Mouse (Mus musculus) lung, embryonic 15.5 days (tissue): ENCODE data around the gene E2f4. TPM values are rescaled to one million over a fixed set of nuclear protein-coding genes. Genes with fewer than 3 reads are reported as not detected.
A peak's percentile ranks its signal among the peaks of the same experiment; 100 is the strongest.
"Not testable (repeated sequence)": the region's sequence is repeated elsewhere in the genome, so short reads cannot be mapped to it uniquely, and the experiment has no call there.

Source experiments
- ATAC-seq: fragments of 200-750 bp; cut with Nextera tagmentation; 2 replicates; pipeline ENCODE4 v1.8.0; 2017; ENCODE audit warnings: moderate number of reproducible peaks, borderline replicate concordance; ENCODE audit not compliant: low FRiP score, low TSS enrichment; ENCODE audit errors: extremely low read depth
- H3K27ac ChIP-seq: fragments of 300-500 bp; sonication (generic); 2 replicates; pipeline ENCODE4 v1.5.1; 2015; ENCODE audit warnings: moderate library complexity, mild to moderate bottlenecking, inconsistent platforms
- H3K27me3 ChIP-seq: fragments of 300-500 bp; sonication (generic); 2 replicates; pipeline ENCODE4 v1.6.1; 2015; ENCODE audit warnings: inconsistent platforms
- H3K36me3 ChIP-seq: fragments of 300-500 bp; sonication (generic); 2 replicates; pipeline ENCODE4 v1.6.1; 2015; ENCODE audit warnings: inconsistent platforms
- H3K4me1 ChIP-seq: fragments of 300-500 bp; sonication (generic); 2 replicates; pipeline ENCODE4 v1.6.1; 2015; ENCODE audit warnings: inconsistent platforms
- H3K4me2 ChIP-seq: fragments of 300-500 bp; sonication (generic); 2 replicates; pipeline ENCODE4 v1.6.1; 2015; ENCODE audit warnings: inconsistent platforms, mild to moderate bottlenecking, moderate library complexity
- H3K4me3 ChIP-seq: fragments of 300-500 bp; sonication (generic); 2 replicates; pipeline ENCODE4 v1.5.1; 2015; ENCODE audit warnings: mild to moderate bottlenecking, inconsistent platforms
- H3K9ac ChIP-seq: fragments of 300-500 bp; sonication (generic); 2 replicates; pipeline ENCODE4 v1.6.1; 2015; ENCODE audit warnings: inconsistent platforms
- H3K9me3 ChIP-seq: fragments of 300-500 bp; sonication (generic); 2 replicates; pipeline ENCODE4 v1.6.1; 2016; ENCODE audit warnings: inconsistent platforms
- WGBS: fragments of 180-500 bp; shearing (Covaris S2); methylation state at CpG from one replicate; pipeline ENCODE4 v1.1.7; 2015; 5-methylcytosine and 5-hydroxymethylcytosine counted together
- polyA plus RNA-seq: library from polyadenylated mRNA; unstranded; fragments of >200 nt; fragmentation: Nextera tagmentation; extraction: Ambion mirVana; gene quantifications from 2 replicates; pipeline ENCODE4 v1.2.1, GENCODE M21; 2015

Gene E2f4
- polyA plus RNA-seq, 1 experiment from 2014 or later, result 76.4 TPM

- ATAC-seq, result peak; percentile 91
- no peaks in the 10 kb centered on the region for H3K9me3 ChIP-seq
- peaks cover 34% of the 10 kb centered on the region for H3K4me1 ChIP-seq
- peak overlapping the region; percentile 50 for H3K9ac ChIP-seq
- peaks cover 12% of the 10 kb centered on the region for H3K27me3 ChIP-seq
- H3K36me3 ChIP-seq, result no peaks in the 10 kb centered on the region
- peak overlapping the region; percentile 65 for H3K27ac ChIP-seq
- H3K4me2 ChIP-seq, result peak overlapping the region; percentile 88
- peak overlapping the region; percentile 56 for H3K4me3 ChIP-seq
- WGBS, result under 1% methylated on average over 53 of the region's 53 CpGs
Measured at GRCm38 (mm10) chr8:105288958-105289732, 8.3 kb upstream of the E2f4 start.

DNA sequence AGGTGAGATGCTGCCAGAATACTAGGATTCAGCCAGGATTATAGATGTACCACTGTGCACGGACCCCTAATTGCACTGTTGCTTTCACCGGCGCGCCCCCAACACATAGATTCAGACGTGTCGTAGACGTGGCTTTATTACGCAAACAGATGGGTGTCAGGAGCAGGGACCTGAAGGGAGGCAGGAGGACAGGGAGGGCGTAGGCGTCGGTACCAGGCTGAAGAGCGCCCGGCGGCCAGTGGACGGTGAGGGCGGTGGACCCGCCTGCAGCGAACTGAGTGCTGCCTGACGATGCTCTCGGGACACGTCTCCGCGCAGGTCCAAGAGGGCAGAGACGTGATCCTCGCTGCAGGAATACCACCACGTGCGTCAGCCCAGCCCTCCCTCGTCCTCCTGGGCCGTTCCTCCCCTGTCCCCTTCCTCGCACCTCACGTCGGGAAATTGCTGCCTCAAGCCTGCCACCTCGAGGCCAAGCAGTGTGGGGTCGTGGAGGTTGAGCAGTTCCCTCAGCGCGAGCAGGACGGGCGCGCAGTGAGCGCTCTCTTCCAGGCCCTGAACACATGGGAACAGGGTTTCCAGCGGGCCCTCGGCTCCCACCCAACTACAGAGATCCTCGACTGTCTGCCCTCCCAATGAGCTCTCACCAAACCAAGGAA lies 7.5 kb upstream of the E2f4 start, which contains the start of gene 4931428F04Rik:
TSS of gene 4931428F04Rik (minus strand) at position 60 of the 656 bp plus-strand sequence.
- H3K36me3 ChIP-seq, result no peaks in the 10 kb centered on the region
- H3K4me2 ChIP-seq, result peak within 1 kb of the TSS; percentile 88
- H3K4me3 ChIP-seq, result peak within 1 kb of the TSS; percentile 56
- peak; percentile 31 for ATAC-seq
- peak within 1 kb of the TSS; percentile 65 for H3K27ac ChIP-seq
- 3% methylated on average over 43 of the region's 43 CpGs for WGBS
- no peaks in the 10 kb centered on the region for H3K9me3 ChIP-seq
- peaks cover 12% of the 10 kb centered on the region for H3K27me3 ChIP-seq
- H3K9ac ChIP-seq, result peak within 1 kb of the TSS; percentile 50
- peaks cover 34% of the 10 kb centered on the region for H3K4me1 ChIP-seq

DNA sequence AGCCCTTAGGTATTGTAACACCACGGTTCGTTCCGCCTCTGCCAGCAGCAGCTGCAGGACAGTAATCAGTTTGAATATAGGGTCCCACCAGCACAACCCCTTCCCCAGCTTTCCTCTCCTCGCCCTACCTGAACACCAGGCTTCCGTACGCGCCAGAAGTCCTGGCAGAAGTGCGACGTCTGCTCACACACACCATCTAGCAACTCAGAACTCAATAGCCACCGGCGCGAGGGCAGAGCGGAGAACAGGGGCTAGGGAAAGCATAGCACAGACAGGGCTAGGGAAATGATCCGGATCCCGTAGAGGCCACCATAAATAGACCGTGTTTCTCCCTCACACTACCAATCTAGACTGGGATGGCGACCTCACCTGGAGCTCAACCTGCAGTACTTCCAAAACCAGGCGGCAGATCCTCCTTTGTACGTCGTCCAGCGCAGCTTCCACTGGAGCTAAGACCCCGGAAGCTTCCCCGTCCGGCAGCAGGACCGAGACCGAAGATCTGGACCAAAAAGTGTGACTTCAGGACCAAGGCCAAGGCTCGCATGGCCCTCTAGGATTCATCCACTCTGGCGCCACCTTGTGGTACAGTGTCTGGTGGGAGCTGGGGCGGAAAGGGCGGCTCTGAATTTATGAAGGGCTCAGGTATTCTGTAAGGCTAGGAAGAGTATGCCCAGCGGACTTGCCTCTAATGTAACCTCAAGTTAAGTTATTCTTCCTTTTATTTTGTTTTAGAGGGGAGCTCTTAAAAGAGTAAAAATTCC lies 6.7 kb upstream of the E2f4 start:
- peak overlapping the region; percentile 56 for H3K4me3 ChIP-seq
- no peaks in the 10 kb centered on the region for H3K36me3 ChIP-seq
- H3K27me3 ChIP-seq, result peaks cover 12% of the 10 kb centered on the region
- H3K27ac ChIP-seq, result no peak overlapping the region
- H3K9ac ChIP-seq, result no peak overlapping the region
- 7% methylated on average over 31 of the region's 31 CpGs for WGBS
- ATAC-seq, result no peak
- H3K4me1 ChIP-seq, result peaks cover 32% of the 10 kb centered on the region
- peak overlapping the region; percentile 88 for H3K4me2 ChIP-seq
- no peaks in the 10 kb centered on the region for H3K9me3 ChIP-seq

GRCm38 (mm10) chr8:105291364-105291763 lies 6.1 kb upstream of the E2f4 start:
- not testable (repeated sequence) for ATAC-seq, H3K36me3 ChIP-seq, H3K4me3 ChIP-seq, H3K9ac ChIP-seq, H3K9me3 ChIP-seq, H3K27ac ChIP-seq, H3K4me2 ChIP-seq
- Histone ChIP-seq H3K27me3 (peaks cover 12% of the 10 kb centered on the region), H3K4me1 (peaks cover 34% of the 10 kb centered on the region)
- WGBS, result 80% methylated on average over 8 of the region's 8 CpGs

- H3K4me2 ChIP-seq, ATAC-seq, H3K9ac ChIP-seq, H3K9me3 ChIP-seq, H3K4me3 ChIP-seq, H3K36me3 ChIP-seq, H3K27ac ChIP-seq: not testable (repeated sequence)
- H3K4me1 ChIP-seq, result peaks cover 39% of the 10 kb centered on the region
- WGBS, result 58% methylated on average over 3 of the region's 3 CpGs
- peaks cover 12% of the 10 kb centered on the region for H3K27me3 ChIP-seq
Measured at GRCm38 (mm10) chr8:105291802-105292201, 5.7 kb upstream of the E2f4 start.

DNA sequence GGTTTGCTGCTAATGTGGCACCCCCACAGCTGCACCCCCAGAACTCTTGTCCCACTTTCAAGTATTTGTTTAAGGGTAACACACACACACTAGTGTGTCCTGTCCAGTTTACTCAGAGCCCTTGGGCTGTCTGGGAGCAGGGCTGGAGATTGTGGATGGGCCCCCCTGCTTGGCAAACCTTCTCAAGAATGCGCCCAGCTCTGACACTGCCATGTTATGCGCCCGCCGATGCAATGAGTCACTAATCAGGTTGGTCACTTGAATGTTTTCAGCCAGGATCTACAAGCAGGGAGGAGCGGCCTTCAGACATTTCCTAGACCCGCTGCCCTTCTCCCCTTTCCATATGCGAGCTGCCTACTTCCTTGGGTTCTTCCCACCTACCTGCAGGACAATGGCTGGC lies 5.0 kb upstream of the E2f4 start:
- Histone ChIP-seq H3K4me2 (no peak overlapping the region), H3K27me3 (peaks cover 12% of the 10 kb centered on the region), H3K36me3 (no peaks in the 10 kb centered on the region), H3K9me3 (no peaks in the 10 kb centered on the region), H3K4me1 (peaks cover 44% of the 10 kb centered on the region), H3K4me3 (no peak overlapping the region), H3K9ac (no peak overlapping the region), H3K27ac (no peak overlapping the region)
- no peak for ATAC-seq
- WGBS, result 67% methylated on average over 7 of the region's 7 CpGs

DNA sequence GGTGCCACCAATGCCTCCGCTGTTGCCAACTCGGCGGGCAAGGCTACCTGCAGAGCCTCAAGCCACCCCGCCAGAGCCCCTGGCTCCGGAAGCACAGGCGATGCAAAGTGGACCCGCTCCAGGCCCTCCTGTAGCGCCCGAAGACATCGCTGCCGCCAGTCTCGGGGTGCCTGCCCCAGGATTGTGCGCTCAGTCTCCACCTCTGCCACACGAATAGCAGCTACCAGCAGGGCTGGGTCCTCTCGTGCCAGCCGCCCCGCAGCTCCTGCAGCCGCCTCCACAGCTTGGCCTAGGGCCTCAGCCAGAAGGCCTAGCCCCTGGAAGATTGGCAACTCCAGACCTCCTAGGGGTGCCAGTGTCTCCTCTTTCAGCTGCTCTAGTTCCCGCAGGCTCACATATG lies 4.1 kb upstream of the E2f4 start:
- Histone ChIP-seq H3K9ac (no peak overlapping the region), H3K9me3 (no peaks in the 10 kb centered on the region), H3K4me2 (peak overlapping the region; percentile 22; the same call in 1 of the 2 replicates), H3K36me3 (no peaks in the 10 kb centered on the region), H3K27me3 (peaks cover 12% of the 10 kb centered on the region), H3K27ac (no peak overlapping the region), H3K4me1 (peaks cover 41% of the 10 kb centered on the region), H3K4me3 (no peak overlapping the region)
- no peak for ATAC-seq
- WGBS, result 71% methylated on average over 19 of the region's 19 CpGs

DNA sequence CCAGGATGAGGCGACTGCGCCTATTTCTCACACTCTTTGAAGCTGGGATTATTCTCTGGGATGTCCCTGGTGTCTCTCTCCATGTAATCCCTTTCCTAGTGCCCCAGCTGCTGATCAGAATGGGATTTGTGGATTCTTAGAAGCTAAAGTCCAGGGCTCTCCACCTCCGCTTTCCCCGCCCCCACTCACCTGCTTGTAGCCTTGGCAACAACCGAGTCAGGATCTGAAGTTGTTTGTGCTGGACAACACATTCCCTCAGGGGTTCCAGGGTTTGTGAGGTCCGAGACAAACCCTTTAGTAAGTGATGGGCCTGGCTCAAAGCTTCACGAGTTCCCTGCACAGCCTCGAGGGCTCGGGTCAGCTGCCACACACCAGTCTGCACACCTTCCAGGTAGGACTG lies 2.7 kb upstream of the E2f4 start:
- Histone ChIP-seq H3K4me3 (peak overlapping the region; percentile 34), H3K9me3 (no peaks in the 10 kb centered on the region), H3K36me3 (peaks cover 4% of the 10 kb centered on the region), H3K4me2 (peak overlapping the region; percentile 46), H3K27me3 (peaks cover 11% of the 10 kb centered on the region), H3K27ac (0 out of 2 replicates have a peak overlapping the region, but pooled peaks have one; percentile 80), H3K4me1 (peaks cover 42% of the 10 kb centered on the region), H3K9ac (0 out of 2 replicates have a peak overlapping the region, but pooled peaks have one; percentile 8)
- ATAC-seq, result no peak
- WGBS, result 52% methylated on average over 9 of the region's 9 CpGs

DNA sequence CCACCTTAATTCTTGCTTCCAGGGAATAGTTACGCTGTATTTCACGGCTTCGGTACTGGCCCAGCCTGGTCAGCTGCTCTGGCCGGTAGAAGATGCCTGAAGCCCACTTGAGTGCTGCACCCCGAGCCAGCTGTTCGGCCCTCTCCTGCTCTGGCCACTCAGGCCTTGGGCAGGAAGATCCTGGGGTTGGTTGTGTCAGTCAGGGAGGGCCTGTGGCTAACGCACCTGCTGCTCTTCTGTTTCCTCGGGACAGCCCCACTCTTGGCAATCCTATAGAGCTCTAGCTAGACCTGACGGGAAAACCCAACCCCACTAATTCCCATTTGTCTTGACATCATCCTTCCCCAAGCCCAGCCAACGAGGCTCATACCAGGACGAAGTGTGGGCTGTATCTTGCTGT lies 2.2 kb upstream of the E2f4 start:
- H3K4me1 ChIP-seq, result peaks cover 40% of the 10 kb centered on the region
- peak overlapping the region; percentile 80 for H3K27ac ChIP-seq
- 53% methylated on average over 11 of the region's 11 CpGs for WGBS
- no peak for ATAC-seq
- H3K9ac ChIP-seq, result 0 out of 2 replicates have a peak overlapping the region, but pooled peaks have one; percentile 8
- H3K36me3 ChIP-seq, result peaks cover 9% of the 10 kb centered on the region
- H3K4me3 ChIP-seq, result peak overlapping the region; percentile 34
- peak overlapping the region; percentile 46 for H3K4me2 ChIP-seq
- H3K9me3 ChIP-seq, result no peaks in the 10 kb centered on the region
- peaks cover 6% of the 10 kb centered on the region for H3K27me3 ChIP-seq

GRCm38 (mm10) chr8:105295895-105296573 lies 1.4 kb upstream of the E2f4 start, which contains the start of gene Exoc3l:
Gene Exoc3l, minus strand, starts transcription at chr8:105296101.
- H3K4me3 ChIP-seq, result peak within 1 kb of the TSS; percentile 98
- 44% methylated on average over 11 of the region's 11 CpGs for WGBS
- H3K9ac ChIP-seq, result peak within 1 kb of the TSS; percentile 94
- H3K36me3 ChIP-seq, result peaks cover 17% of the 10 kb centered on the region
- no peaks in the 10 kb centered on the region for H3K27me3 ChIP-seq
- H3K4me2 ChIP-seq, result peak within 1 kb of the TSS; percentile 91
- peaks cover 33% of the 10 kb centered on the region for H3K4me1 ChIP-seq
- peak within 1 kb of the TSS; percentile 80 for H3K27ac ChIP-seq
- H3K9me3 ChIP-seq, result no peaks in the 10 kb centered on the region
- ATAC-seq, result no peak
